Mouse (Mus musculus) limb, embryonic 13.5 days (tissue): Measurements from ENCODE around the gene Ddx21. TPM values are rescaled to one million over a fixed set of nuclear protein-coding genes. Genes with fewer than 3 reads are reported as not detected.
"Not testable (repeated sequence)": the region's sequence is repeated elsewhere in the genome, so short reads cannot be mapped to it uniquely, and the experiment has no call there.

ENCODE experiments used
- ATAC-seq: fragments of 200-750 bp; cut with Nextera tagmentation; 2 replicates; pipeline ENCODE4 v1.8.0; 2017; ENCODE audit warnings: low read depth, moderate number of reproducible peaks, moderate TSS enrichment; ENCODE audit not compliant: low FRiP score
- H3K27ac ChIP-seq: fragments of 300-500 bp; sonication (generic); 2 replicates; pipeline ENCODE4 v1.5.1; 2015; ENCODE audit warnings: inconsistent platforms, mild to moderate bottlenecking, moderate library complexity
- H3K27me3 ChIP-seq: fragments of 300-500 bp; sonication (generic); 2 replicates; pipeline ENCODE4 v1.6.1; 2015; ENCODE audit warnings: mild to moderate bottlenecking, inconsistent platforms
- H3K36me3 ChIP-seq: fragments of 300-500 bp; sonication (generic); 2 replicates; pipeline ENCODE4 v1.6.1; 2015; ENCODE audit warnings: inconsistent platforms, mild to moderate bottlenecking, moderate library complexity
- H3K4me1 ChIP-seq: fragments of 300-500 bp; sonication (generic); 2 replicates; pipeline ENCODE4 v1.6.1; 2015; ENCODE audit warnings: inconsistent platforms
- H3K4me2 ChIP-seq: fragments of 300-500 bp; sonication (generic); replicated peaks from 2 replicates; pipeline ENCODE4 v1.6.1; 2015; ENCODE audit warnings: inconsistent platforms, mild to moderate bottlenecking, moderate library complexity
- H3K4me3 ChIP-seq: fragments of 300-500 bp; sonication (generic); 2 replicates; pipeline ENCODE4 v1.5.1; 2015; ENCODE audit warnings: moderate library complexity, mild to moderate bottlenecking, inconsistent platforms
- H3K9ac ChIP-seq: fragments of 300-500 bp; sonication (generic); 2 replicates; pipeline ENCODE4 v1.6.1; 2015; ENCODE audit warnings: mild to moderate bottlenecking, inconsistent platforms
- H3K9me3 ChIP-seq: fragments of 300-500 bp; sonication (generic); 2 replicates; pipeline ENCODE4 v1.6.1; 2016; ENCODE audit warnings: inconsistent platforms
- WGBS: fragments of 180-500 bp; shearing (Covaris S2); methylation state at CpG from one replicate; pipeline ENCODE4 v1.1.7; 2015; 5-methylcytosine and 5-hydroxymethylcytosine counted together
- polyA plus RNA-seq: library from polyadenylated mRNA; unstranded; fragments of >200 nt; fragmentation: Nextera tagmentation; extraction: Ambion mirVana; gene quantifications from 2 replicates; pipeline ENCODE4 v1.2.1, GENCODE M21; 2015

The Ddx21 gene
- polyA plus RNA-seq, 1 experiment from 2014 or later, result 23.6 TPM

- Histone ChIP-seq H3K4me2 (no peak overlapping the region), H3K9ac (no peak overlapping the region), H3K36me3 (peaks cover 98% of the 10 kb centered on the region), H3K9me3 (no peaks in the 10 kb centered on the region), H3K4me3 (no peak overlapping the region), H3K4me1 (no peaks in the 10 kb centered on the region), H3K27ac (no peak overlapping the region), H3K27me3 (no peaks in the 10 kb centered on the region)
- WGBS, result 66% methylated on average over 4 of the region's 4 CpGs
- no peak; the same call in 1 of the 2 replicates for ATAC-seq
Observed at GRCm38 (mm10) chr10:62588616-62589015, 13.5 kb downstream of the Ddx21 start.

- no peak for ATAC-seq
- Histone ChIP-seq H3K9ac (no peak overlapping the region), H3K9me3 (no peaks in the 10 kb centered on the region), H3K4me1 (peaks cover 3% of the 10 kb centered on the region; the same call in 1 of the 2 replicates), H3K4me2 (no peak overlapping the region), H3K4me3 (no peak overlapping the region), H3K36me3 (peaks cover 85% of the 10 kb centered on the region), H3K27me3 (no peaks in the 10 kb centered on the region), H3K27ac (no peak overlapping the region)
- WGBS, result 91% methylated on average over 1 of the region's 1 CpGs
Observed at GRCm38 (mm10) chr10:62583245-62583644, 18.8 kb downstream of the Ddx21 start.

DNA sequence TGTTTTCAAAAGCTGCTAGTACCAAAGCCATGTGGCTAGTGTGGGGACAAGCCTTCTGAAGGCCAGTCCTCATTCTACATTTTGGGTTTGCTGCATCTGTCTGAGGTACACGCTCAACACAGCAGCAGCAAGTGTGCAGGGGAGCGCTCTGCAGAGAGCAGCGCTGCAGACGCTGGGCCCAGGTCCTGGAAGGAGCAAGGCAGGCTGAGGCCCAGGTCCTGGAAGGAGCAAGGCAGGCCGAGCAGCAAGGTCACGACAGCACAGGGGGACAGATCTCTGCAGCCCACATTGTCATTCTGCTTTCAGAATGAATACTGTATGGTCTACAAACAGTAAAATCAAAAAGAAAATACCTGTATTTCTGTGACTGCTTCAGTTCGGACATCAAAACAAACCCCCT lies 19.4 kb downstream of the Ddx21 start:
- no peaks in the 10 kb centered on the region for H3K9me3 ChIP-seq
- H3K36me3 ChIP-seq, result peaks cover 79% of the 10 kb centered on the region
- 84% methylated on average over 7 of the region's 7 CpGs for WGBS
- no peak overlapping the region for H3K9ac ChIP-seq
- H3K4me2 ChIP-seq, result no peak overlapping the region
- H3K4me1 ChIP-seq, result peaks cover 4% of the 10 kb centered on the region
- no peaks in the 10 kb centered on the region for H3K27me3 ChIP-seq
- H3K27ac ChIP-seq, result no peak overlapping the region
- H3K4me3 ChIP-seq, result no peak overlapping the region
- no peak for ATAC-seq

GRCm38 (mm10) chr10:62582263-62582662 lies 19.8 kb downstream of the Ddx21 start:
- Histone ChIP-seq H3K4me3 (no peak overlapping the region), H3K36me3 (peaks cover 75% of the 10 kb centered on the region), H3K9ac (no peak overlapping the region), H3K27me3 (no peaks in the 10 kb centered on the region), H3K27ac (no peak overlapping the region), H3K4me1 (peaks cover 8% of the 10 kb centered on the region), H3K9me3 (no peaks in the 10 kb centered on the region), H3K4me2 (no peak overlapping the region)
- no peak for ATAC-seq
- WGBS, result 91% methylated on average over 17 of the region's 17 CpGs

GRCm38 (mm10) chr10:62579129-62579528 lies 23.0 kb downstream of the Ddx21 start:
- not testable (repeated sequence) for H3K27ac ChIP-seq, H3K9me3 ChIP-seq, H3K4me2 ChIP-seq, H3K4me3 ChIP-seq, H3K9ac ChIP-seq, H3K27me3 ChIP-seq, ATAC-seq
- WGBS, result 89% methylated on average over 12 of the region's 13 CpGs
- Histone ChIP-seq H3K36me3 (peaks cover 59% of the 10 kb centered on the region), H3K4me1 (peaks cover 19% of the 10 kb centered on the region)

- ATAC-seq, result peak; percentile 100
Observed at GRCm38 (mm10) chr10:62578338-62579100, 23.6 kb downstream of the Ddx21 start, which contains the start of gene Kif1bp. Gene Kif1bp (minus strand): TSS chr10:62578457.

GRCm38 (mm10) chr10:62577673-62578337 lies 24.3 kb downstream of the Ddx21 start:
- peak; percentile 75 for ATAC-seq
- no peaks in the 10 kb centered on the region for H3K27me3 ChIP-seq
- H3K9me3 ChIP-seq, result no peaks in the 10 kb centered on the region
- H3K4me1 ChIP-seq, result peaks cover 19% of the 10 kb centered on the region
- peak overlapping the region; percentile 65; the same call in 1 of the 2 replicates for H3K27ac ChIP-seq
- H3K36me3 ChIP-seq, result peaks cover 56% of the 10 kb centered on the region
- WGBS, result 1% methylated on average over 51 of the region's 54 CpGs
- peak overlapping the region; percentile 93 for H3K9ac ChIP-seq
- peak overlapping the region; percentile 87 for H3K4me3 ChIP-seq
- peak overlapping the region; percentile 96 for H3K4me2 ChIP-seq

More at GRCm38 (mm10) chr10:62578338-62579100, 23.6 kb downstream of the Ddx21 start, which contains the start of gene Kif1bp:
- no peaks in the 10 kb centered on the region for H3K9me3 ChIP-seq
- H3K9ac ChIP-seq, result peak within 1 kb of the TSS; percentile 93
- H3K36me3 ChIP-seq, result peaks cover 58% of the 10 kb centered on the region
- H3K27ac ChIP-seq, result peak within 1 kb of the TSS; percentile 65; the same call in 1 of the 2 replicates
- peak within 1 kb of the TSS; percentile 96 for H3K4me2 ChIP-seq
- H3K4me1 ChIP-seq, result peaks cover 19% of the 10 kb centered on the region
- H3K4me3 ChIP-seq, result peak within 1 kb of the TSS; percentile 87
- WGBS, result 5% methylated on average over 33 of the region's 33 CpGs
- no peaks in the 10 kb centered on the region for H3K27me3 ChIP-seq

- Histone ChIP-seq H3K36me3 (peaks cover 53% of the 10 kb centered on the region), H3K27me3 (no peaks in the 10 kb centered on the region), H3K4me2 (no peak overlapping the region), H3K4me1 (peaks cover 19% of the 10 kb centered on the region), H3K4me3 (no peak overlapping the region), H3K27ac (no peak overlapping the region), H3K9ac (no peak overlapping the region), H3K9me3 (no peaks in the 10 kb centered on the region)
- ATAC-seq, result no peak
- WGBS, result 95% methylated on average over 13 of the region's 13 CpGs
Observed at GRCm38 (mm10) chr10:62575001-62575400, 27.1 kb downstream of the Ddx21 start.

GRCm38 (mm10) chr10:62570126-62570871 lies 31.8 kb downstream of the Ddx21 start:
- Histone ChIP-seq H3K4me2 (no peak overlapping the region), H3K9me3 (no peaks in the 10 kb centered on the region), H3K4me1 (no peaks in the 10 kb centered on the region), H3K27me3 (no peaks in the 10 kb centered on the region), H3K4me3 (no peak overlapping the region), H3K9ac (no peak overlapping the region), H3K27ac (no peak overlapping the region), H3K36me3 (peaks cover 87% of the 10 kb centered on the region)
- WGBS, result 97% methylated on average over 7 of the region's 7 CpGs
- no peak for ATAC-seq

- no peak overlapping the region for H3K4me3 ChIP-seq
- WGBS, result 89% methylated on average over 4 of the region's 4 CpGs
- no peaks in the 10 kb centered on the region for H3K27me3 ChIP-seq
- no peak overlapping the region for H3K27ac ChIP-seq
- no peaks in the 10 kb centered on the region for H3K4me1 ChIP-seq
- H3K4me2 ChIP-seq, result no peak overlapping the region
- no peak for ATAC-seq
- H3K36me3 ChIP-seq, result peaks cover 88% of the 10 kb centered on the region
- no peak overlapping the region for H3K9ac ChIP-seq
- H3K9me3 ChIP-seq, result no peaks in the 10 kb centered on the region
Observed at GRCm38 (mm10) chr10:62568861-62569260, 33.2 kb downstream of the Ddx21 start.

GRCm38 (mm10) chr10:62557736-62558135 lies 44.3 kb downstream of the Ddx21 start:
- WGBS, result 69% methylated on average over 1 of the region's 1 CpGs
- H3K9ac ChIP-seq, result no peak overlapping the region
- H3K27me3 ChIP-seq, result no peaks in the 10 kb centered on the region
- H3K36me3 ChIP-seq, result peaks cover 62% of the 10 kb centered on the region
- no peak overlapping the region for H3K4me3 ChIP-seq
- H3K4me1 ChIP-seq, result no peaks in the 10 kb centered on the region
- no peaks in the 10 kb centered on the region for H3K9me3 ChIP-seq
- ATAC-seq, result no peak
- no peak overlapping the region for H3K4me2 ChIP-seq
- H3K27ac ChIP-seq, result no peak overlapping the region

- 89% methylated on average over 6 of the region's 6 CpGs for WGBS
- no peak overlapping the region for H3K27ac ChIP-seq
- H3K9ac ChIP-seq, result no peak overlapping the region
- H3K36me3 ChIP-seq, result peaks cover 50% of the 10 kb centered on the region
- H3K9me3 ChIP-seq, result no peaks in the 10 kb centered on the region
- no peaks in the 10 kb centered on the region for H3K27me3 ChIP-seq
- H3K4me3 ChIP-seq, result no peak overlapping the region
- no peaks in the 10 kb centered on the region for H3K4me1 ChIP-seq
- ATAC-seq, result no peak
- no peak overlapping the region for H3K4me2 ChIP-seq
Observed at GRCm38 (mm10) chr10:62556558-62556901, 45.6 kb downstream of the Ddx21 start.
